Mouse (Mus musculus): Measurements from ENCODE around the gene Dmbx1.

Dmbx1 gene

GRCm38 (mm10) chr4:115939295-115940102 is at the start of gene Dmbx1:
Gene Dmbx1, minus strand, starts transcription at chr4:115939926.
- DNase-seq = no peak

GRCm38 (mm10) chr4:115989382-115989781 is 49.7 kb upstream of the Dmbx1 start:
- DNase-seq = no peak

GRCm38 (mm10) chr4:115987858-115988530 is 48.3 kb upstream of the Dmbx1 start:
- DNase-seq = no peak

GRCm38 (mm10) chr4:115987436-115987835 is 47.7 kb upstream of the Dmbx1 start:
- no peak for DNase-seq

- no peak for DNase-seq
Measured at GRCm38 (mm10) chr4:115984967-115985366, 45.2 kb upstream of the Dmbx1 start.

GRCm38 (mm10) chr4:115984111-115984510 is 44.4 kb upstream of the Dmbx1 start:
- DNase-seq = peak; percentile 68

GRCm38 (mm10) chr4:115980676-115981075 is 41.0 kb upstream of the Dmbx1 start:
- DNase-seq = peak; percentile 36

- DNase-seq = no peak
Measured at GRCm38 (mm10) chr4:115979437-115979836, 39.7 kb upstream of the Dmbx1 start.

- no peak for DNase-seq
Measured at GRCm38 (mm10) chr4:115978911-115979310, 39.2 kb upstream of the Dmbx1 start.

- no peak for DNase-seq
Measured at GRCm38 (mm10) chr4:115972543-115972942, 32.8 kb upstream of the Dmbx1 start.

- no peak for DNase-seq
Measured at GRCm38 (mm10) chr4:115964446-115964845, 24.7 kb upstream of the Dmbx1 start.

GRCm38 (mm10) chr4:115963751-115964150 is 24.0 kb upstream of the Dmbx1 start:
- no peak for DNase-seq

- no peak for DNase-seq
Measured at GRCm38 (mm10) chr4:115962671-115963412, 23.1 kb upstream of the Dmbx1 start.

GRCm38 (mm10) chr4:115961991-115962390 is 22.3 kb upstream of the Dmbx1 start:
- DNase-seq = no peak

GRCm38 (mm10) chr4:115959546-115959945 is 19.8 kb upstream of the Dmbx1 start:
- DNase-seq = no peak

- no peak for DNase-seq
Measured at GRCm38 (mm10) chr4:115955494-115955775, 15.7 kb upstream of the Dmbx1 start.

- no peak for DNase-seq
Measured at GRCm38 (mm10) chr4:115954656-115955493, 15.1 kb upstream of the Dmbx1 start.

- no peak for DNase-seq
Measured at GRCm38 (mm10) chr4:115953559-115953958, 13.8 kb upstream of the Dmbx1 start.

- DNase-seq = no peak
Measured at GRCm38 (mm10) chr4:115952758-115953157, 13.0 kb upstream of the Dmbx1 start.

GRCm38 (mm10) chr4:115943669-115944314 is 4.1 kb upstream of the Dmbx1 start:
- no peak for DNase-seq

- DNase-seq = no peak
Measured at GRCm38 (mm10) chr4:115941242-115941820, 1.6 kb upstream of the Dmbx1 start.

GRCm38 (mm10) chr4:115940681-115941080 is 955 bp upstream of the Dmbx1 start:
- no peak for DNase-seq
